In genomic region chr1:190403335-190403734, GRCm38 (mm10) we compare ENCODE assay signal across 13 mouse cellular contexts.
"Had no signal": no experiment of that assay in that cellular context is flagged by ENCODE, and none has a peak within 500 bp of the region (broad histone marks: within the 10 kb centered on the region; RNA-seq: fewer than 3 reads in every experiment).

No protein-coding gene starts in this region.

- H3K9me3 ChIP-seq: limb, embryonic 13.5 days; midbrain, embryonic 15.5 days; neural tube, embryonic 13.5 days had no signal

- H3K4me1 ChIP-seq: limb, embryonic 13.5 days; midbrain, embryonic 15.5 days had no signal

- H3K27me3 ChIP-seq: midbrain, embryonic 15.5 days; neural tube, embryonic 13.5 days had no signal

- ATAC-seq: midbrain, embryonic 15.5 days had no signal

- H3K27ac ChIP-seq: left cerebral cortex, adult 2 months; limb, embryonic 13.5 days; liver, embryonic 14.5 days; midbrain, embryonic 15.5 days; neural tube, embryonic 13.5 days had no signal

- H3K4me3 ChIP-seq: left cerebral cortex, adult 2 months; limb, embryonic 13.5 days; midbrain, embryonic 15.5 days; neural tube, embryonic 13.5 days had no signal

- H3K4me2 ChIP-seq: limb, embryonic 13.5 days; midbrain, embryonic 11.5 days; midbrain, embryonic 15.5 days; neural tube, embryonic 13.5 days had no signal

- DNase-seq: kidney, adult 11 months; kidney, postnatal 14 days; retina, postnatal 1 day; right cerebral cortex, postnatal 4 days; spleen, adult 18-20 months; thymus, adult 18-20 months; thymus, postnatal 14 days had no signal

- H3K9ac ChIP-seq: limb, embryonic 13.5 days; liver, embryonic 14.5 days; midbrain, embryonic 15.5 days; neural tube, embryonic 13.5 days had no signal

- H3K36me3 ChIP-seq: limb, embryonic 13.5 days; midbrain, embryonic 15.5 days; neural tube, embryonic 13.5 days had no signal
